Mouse (Mus musculus) right cerebral cortex, postnatal 25 days (tissue): ENCODE results near the gene Sart3.

Experiments
- DNase-seq: peaks from one replicate; pipeline ENCODE4 v3.0.0; 2022

The Sart3 gene

DNA sequence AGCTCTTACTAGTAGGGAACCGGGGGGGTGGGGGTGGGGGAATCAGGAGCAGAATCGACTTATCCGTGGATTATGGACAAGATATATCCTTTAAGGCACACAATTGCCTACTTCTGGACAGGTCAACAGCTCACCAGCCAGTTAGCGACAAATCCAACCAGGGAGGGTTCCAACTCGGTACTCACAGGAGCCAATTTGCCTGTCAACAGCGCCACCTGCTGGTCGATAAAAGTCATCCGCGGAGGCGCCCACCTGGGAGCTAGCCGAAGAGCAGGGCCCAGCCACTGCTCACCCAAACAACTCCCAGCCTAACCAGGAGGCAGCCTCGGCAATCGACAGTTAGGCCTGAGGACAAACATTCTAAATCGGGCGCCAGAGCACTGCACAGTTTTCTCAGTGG is 47.9 kb downstream of the Sart3 start, which contains the start of gene 1700069L16Rik:
Gene 1700069L16Rik (minus strand): TSS at position 327 of the 400 bp plus-strand sequence.
- peak; percentile 81 for DNase-seq

DNA sequence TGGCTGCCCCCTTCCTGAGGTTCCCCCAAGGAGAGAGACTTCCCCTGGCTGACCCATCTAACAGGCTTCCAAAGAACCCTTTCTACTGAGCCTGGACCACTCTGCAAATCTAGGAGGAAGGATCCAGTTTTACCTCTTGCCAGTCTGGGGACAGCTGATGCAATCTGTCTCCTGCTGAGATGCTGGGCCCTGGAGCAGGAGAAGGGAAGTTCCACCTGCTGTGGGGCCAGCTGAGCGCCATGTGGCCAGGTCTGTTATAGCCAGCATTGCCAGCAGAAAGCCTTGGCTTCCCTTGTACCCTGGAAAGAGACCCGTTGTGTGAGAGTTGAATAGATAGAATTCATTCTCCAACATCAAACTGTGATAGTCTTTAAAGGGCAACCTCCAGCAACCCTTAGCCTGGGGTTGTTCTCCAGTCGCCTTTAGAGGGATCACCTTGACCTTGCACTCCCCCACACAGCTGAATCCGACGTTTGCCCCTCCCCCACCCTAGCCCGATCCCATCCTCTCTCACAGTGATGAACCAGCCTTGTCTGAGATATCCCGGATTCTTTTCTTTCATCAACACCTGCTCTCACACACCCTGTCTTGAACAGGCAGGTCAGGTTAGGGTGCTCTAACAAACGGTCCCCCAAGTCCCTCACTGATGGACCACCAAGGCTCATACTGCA is 48.6 kb downstream of the Sart3 start:
- no peak for DNase-seq

DNA sequence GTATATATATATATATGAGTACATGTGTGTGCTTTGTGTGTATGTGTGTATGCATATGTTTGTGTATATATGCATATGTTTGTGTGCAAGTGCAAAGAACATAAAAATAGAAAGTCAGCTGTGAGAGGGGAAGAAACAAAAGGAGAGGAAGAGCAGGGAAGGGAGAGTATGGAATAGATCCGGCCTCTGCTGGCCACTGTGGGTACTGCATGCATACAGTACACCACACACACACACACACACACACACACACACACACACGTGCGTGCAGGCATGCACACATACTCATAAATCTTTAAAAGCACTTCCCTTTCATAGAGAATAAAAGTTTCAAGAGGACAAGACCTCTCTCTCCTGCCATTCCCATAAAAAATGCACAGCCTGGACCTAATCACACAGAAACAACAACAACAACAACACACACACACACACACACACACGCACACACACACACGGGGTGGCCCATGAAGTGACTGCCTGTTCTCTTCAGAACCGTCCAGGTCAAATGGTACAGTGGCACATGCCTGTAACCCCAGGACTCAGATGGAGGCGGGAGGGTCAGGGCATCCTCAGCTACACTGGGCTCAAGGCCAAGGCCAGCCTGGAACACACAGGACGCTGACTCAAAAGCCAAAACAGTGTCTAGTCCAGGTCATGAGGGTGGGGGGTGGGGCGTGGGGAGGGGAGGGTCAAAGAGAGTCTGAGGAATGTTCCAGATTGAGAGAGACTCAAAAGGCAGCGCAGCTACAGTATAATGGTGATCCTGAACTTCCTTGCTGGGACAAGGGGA is 49.9 kb downstream of the Sart3 start:
- no peak for DNase-seq

DNA sequence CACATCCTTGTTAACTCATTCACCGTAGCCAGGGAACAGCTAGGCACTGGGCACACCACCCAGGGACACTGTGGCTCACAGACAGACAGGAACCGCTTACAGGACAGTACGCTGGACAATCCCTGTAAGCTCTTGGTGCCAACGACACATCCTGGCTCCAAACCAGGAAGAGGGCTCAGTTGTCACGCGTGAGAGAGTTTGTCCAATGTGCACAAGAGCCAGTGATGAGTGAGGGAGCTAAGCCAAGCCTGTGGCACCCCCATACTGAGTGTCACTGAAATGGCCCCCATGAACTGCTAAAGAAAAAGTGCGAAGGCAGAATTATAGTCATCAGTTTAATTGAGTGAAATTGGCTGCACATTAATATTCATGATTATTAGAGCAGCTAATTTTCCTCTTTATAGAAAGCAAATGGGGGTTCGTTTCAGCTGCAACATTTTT is 53.1 kb downstream of the Sart3 start:
- DNase-seq = no peak

DNA sequence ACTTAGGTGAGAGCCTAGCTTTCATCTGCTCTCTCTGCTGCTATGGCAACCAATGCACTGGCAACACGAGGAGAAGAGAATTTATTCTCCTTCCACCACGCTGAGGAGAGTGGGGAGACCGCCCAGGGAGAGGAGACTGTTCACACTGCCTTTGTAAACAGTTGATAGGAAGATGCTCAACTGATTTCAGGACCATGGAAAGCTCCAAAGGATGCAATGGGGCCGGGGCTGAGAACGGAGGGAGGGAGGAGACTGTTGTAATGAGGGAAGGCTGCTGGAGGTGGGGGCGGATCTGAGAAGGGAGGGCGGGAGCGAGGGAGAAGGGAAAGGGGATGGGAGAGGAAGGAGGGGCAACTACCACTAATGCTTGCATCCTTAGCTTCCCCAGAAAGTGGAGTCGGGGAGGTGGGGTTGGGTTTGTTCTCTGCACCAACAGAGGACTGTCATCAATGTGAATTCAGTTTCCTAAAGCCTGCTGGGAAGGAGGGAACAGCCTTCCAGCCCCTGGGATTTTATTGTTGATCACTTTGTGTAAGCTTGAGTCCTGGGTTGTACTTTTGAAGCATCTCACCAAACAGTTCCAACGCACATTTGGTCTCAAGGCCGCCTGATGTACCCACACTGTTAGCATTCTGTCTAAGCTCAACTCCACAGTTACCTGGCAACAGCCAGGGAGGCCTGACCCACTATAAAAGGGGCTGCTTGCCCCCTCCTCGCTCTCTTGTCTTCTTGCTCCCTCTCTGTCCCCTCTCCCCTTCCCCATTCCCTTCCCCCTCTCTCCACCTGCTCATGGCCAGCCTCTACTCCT is 55.5 kb downstream of the Sart3 start:
- peak; percentile 58 for DNase-seq

DNA sequence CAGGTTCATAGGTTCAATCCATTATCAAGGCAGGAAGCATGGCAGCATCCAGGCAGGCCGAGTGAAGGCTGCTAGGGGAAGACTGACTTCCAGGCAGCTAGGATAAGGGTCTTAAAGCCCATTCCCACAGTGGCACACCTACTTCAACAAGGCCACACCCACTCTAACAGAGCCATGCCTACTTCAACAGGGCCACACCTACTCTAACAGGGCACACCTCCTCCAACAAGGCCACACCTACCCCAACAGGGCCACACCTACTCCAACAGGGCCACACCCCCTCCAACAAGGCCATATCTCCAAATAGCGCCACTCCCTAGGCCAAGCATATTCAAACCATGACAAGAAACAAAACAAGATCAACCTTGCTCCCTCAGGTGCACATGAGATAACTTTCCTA is 59.4 kb downstream of the Sart3 start:
- DNase-seq = no peak

DNA sequence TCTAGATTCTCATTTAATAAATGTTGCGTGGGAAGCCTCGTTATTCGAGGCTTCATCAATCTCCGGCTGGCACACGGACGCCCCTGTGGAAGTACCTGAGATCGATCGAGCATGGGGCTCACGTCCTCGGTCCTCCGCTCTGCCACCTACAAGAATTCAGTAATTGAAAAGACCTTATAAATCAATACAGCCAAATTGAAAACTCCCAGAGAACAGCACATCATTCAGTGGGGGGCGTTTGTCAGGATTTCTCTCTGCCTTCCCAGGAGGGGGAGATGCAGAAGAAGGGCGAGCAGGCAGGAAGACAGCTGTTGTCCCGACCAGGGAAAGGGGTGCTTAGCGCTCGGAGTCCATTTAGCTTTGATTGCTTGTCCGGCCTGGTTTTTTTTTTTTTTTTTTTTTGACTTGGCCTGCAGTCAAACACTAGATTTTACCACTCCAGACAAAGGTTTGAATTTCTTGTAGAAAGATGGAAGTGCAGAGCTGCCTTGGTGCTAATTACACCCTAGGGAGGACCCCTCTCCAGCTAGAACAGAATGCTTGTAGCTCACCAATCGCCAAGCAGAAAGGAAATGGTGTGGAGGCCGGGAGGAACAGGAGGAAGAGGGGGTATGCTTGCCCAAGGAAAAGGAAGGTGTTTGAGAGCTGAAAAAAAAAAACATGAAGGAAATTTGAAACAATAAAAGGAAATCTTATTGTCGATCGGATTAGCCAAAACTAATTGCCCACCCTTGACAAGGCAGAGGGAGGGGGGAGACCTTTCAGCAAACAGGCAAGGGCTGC is 68.3 kb downstream of the Sart3 start:
- DNase-seq = no peak

DNA sequence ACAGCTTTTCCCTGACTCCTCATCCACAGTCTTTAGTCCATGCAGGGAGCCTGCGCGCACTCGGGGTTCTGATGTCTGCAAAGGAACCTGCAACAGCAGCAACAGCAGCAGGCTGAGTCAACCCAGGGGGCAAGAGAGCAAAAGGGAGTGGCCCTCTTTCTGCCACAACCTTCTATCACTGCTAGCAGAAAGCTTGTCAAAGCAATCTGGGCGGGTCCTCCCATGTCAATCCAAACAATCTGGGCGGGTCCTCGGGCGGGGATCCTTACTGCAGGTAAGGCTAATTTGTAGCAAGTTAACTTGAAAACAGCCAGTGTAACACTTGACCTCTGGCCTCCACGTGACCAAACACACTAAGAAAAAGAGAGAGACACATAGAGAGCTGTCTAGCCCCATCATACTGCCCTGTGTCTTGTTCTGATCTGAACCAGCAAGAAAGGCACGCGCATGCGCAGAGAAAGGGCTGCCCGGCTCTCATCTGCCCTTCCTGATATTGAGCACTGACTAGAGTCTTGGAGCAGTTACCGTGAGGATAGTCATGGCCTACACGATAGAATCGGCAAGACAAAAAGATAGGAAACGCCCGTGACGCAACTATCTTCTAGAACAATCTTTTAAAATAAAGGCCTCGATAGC is 71.8 kb downstream of the Sart3 start:
- DNase-seq = no peak

DNA sequence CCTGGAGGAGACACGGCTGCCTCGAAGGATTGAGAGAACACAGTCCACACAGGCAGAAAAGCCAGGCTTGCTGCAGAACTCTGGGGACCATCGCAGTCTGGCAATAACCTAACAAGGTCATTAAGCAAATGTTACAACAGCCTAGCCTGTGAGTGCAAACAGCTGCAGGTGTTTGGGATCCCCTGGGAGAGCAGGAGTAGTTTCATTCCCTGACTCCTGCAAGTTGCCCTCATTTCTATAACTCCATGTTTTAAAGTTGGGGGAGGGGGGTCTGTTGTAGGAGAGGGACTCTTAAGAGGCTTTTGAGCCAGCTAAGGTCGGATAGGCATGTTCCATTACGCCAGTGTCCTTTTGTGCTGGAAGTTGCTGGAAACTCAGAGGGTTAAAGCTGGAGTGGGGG is 77.9 kb downstream of the Sart3 start:
- DNase-seq = no peak

DNA sequence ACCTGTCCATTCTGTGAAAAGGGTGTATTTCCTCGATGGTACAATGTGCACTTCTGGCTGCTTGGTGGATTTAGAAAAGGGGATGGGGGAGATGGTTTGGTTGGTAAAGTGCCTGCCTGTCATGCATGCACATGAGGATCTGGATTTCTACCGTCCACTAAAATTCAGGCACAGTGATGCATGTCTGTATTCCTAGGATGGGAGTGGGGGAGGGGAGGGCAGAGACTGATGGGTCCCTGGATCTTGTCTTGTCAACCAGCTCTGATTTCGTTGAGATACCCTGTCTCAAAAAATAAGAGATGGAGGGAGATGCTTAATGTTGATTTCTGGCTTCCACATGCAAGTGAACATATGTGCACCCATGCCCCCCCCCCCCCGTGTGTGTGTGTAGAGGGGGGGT is 78.3 kb downstream of the Sart3 start:
- DNase-seq = no peak

DNA sequence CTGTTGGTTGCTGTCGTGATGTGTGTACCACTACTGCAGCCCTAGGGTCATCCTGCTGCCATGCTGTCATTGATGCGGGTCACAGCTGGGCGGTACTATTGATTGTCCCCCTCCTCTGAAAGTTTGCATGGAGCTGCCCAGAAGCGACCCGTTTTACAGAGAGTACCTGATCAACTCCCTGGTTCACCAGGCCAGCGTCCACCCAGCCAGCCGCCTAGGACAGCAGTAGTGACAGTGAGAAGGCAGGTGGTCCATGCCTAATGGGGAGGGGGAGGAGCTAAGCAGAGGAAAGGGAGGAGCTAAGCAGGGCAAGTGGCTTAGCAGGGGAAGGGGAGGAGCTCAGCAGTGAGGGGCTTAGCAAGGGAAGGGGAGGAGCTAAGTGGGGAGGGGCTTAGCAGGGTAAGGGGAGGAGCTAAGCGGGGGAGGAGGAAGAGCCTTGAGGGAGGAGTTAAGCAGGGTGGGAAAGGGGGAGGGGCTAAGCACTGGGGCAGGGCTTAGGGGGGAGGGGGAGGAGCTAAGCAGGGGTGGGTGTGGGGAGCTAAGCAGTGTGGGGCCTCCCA is 79.0 kb downstream of the Sart3 start:
- DNase-seq = no peak
